Mouse (Mus musculus) testis, adult 2 months (tissue): ENCODE results near the gene Gadl1.

Experiments
- CTCF ChIP-seq: fragments of 200-500 bp; IDR thresholded peaks from 2 replicates; pipeline ENCODE4 v1.5.1; 2012; ENCODE audit warnings: low read depth, mild to moderate bottlenecking, inconsistent platforms, low read length, moderate library complexity; ENCODE audit not compliant: control insufficient read depth, insufficient read depth, insufficient replicate concordance
- POLR2A ChIP-seq: fragments of 200-500 bp; IDR thresholded peaks from 2 replicates; pipeline ENCODE4 v1.6.1; 2012; ENCODE audit warnings: low read depth, mild to moderate bottlenecking, inconsistent platforms, low read length, moderate library complexity; ENCODE audit not compliant: control insufficient read depth

DNA sequence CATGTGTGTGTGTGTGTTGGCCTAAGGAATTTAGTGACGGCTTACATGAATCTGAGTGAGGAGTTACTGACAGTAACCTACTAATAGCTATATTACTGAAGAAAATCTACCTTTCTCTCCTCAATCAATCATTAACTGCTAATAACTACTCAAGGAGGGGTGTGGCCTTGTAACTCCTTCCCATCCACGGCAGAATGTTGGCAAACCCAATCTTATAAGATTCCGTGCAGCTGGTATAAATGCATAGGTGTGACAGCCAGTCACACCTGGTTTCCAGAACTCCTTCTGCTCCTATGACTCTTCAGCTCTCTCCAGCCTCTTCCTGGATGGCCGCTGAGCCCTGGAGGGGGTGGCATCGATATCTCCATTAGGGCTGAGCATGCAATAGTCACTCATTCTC lies 25.8 kb upstream of the Gadl1 start:
- TF ChIP-seq POLR2A (no peak), CTCF (no peak)
